Mouse (Mus musculus) lung, postnatal 0 days (tissue): ENCODE measurements around the gene Grk3.

ENCODE experiments used
- CTCF ChIP-seq: IDR thresholded peaks from 2 replicates; pipeline ENCODE4 v1.5.1; 2016; ENCODE audit warnings: antibody characterized with exemption, mild to moderate bottlenecking
- EP300 ChIP-seq: IDR thresholded peaks from 2 replicates; pipeline ENCODE4 v1.6.1; 2016; ENCODE audit warnings: antibody characterized with exemption, mild to moderate bottlenecking, control low read depth

DNA sequence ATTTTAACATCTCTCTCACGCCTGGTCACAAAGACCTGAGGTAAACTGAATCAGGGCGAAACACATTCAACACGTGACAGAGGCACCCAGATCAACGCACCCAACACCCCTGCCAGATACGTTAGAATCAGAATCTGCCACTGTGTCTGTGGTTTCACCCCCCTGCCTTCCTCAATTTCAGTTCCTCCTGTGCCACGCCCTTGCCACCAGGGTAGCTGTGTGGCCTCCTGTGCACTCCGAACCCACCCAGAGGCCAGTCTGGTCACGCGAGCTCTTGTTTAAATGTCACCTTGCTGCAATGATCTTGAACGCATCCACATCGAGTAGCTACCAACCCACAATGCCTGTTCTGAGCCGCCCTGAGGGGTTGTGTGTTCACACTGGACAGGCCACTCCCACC is 43.3 kb downstream of the Grk3 start:
- TF ChIP-seq CTCF (no peak), EP300 (no peak)
